Mouse (Mus musculus): ENCODE results near the gene Ppp1r27. TPM values are rescaled to one million over a fixed set of nuclear protein-coding genes. Genes with fewer than 3 reads are reported as not detected.
A peak's percentile ranks its signal among the peaks of the same experiment; 100 is the strongest.

Gene Ppp1r27
- total and polyA plus RNA-seq, 2 experiments from 2014 or later: not detected

DNA sequence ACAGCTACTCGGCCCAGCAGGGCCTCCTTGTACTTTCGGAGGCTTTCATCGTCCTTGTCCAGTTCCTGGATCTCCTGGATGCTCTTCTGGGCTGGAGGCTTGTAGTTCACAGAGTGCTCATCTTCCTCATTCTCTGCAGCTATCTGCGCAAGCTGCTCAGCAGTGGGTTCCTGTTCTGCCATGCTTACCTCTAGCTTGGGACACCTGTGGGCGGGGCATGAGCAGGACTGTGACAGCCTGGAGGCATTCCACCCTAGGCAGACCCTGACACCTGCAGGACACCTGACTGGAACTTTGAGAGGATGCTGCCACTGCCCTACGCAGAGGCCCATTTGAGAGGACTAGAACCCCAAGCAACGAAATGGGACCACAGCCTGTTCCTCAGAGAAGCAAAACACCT lies 29.3 kb upstream of the Ppp1r27 start:
- Histone ChIP-seq H3K27me3 (ENCODE audit: insufficient read depth, low read length) (no peaks in the 10 kb centered on the region), H3K36me3 (ENCODE audit: insufficient read depth, low read length) (peaks cover 26% of the 10 kb centered on the region), H3K27ac (ENCODE audit: low read depth, low read length) (peak overlapping the region; percentile 96), H3K4me2 (ENCODE audit: low read depth, low read length, poor library complexity, severe bottlenecking) (peak overlapping the region; percentile 95), H3K4me1 (ENCODE audit: insufficient read depth, low read length) (peaks cover 5% of the 10 kb centered on the region), H3K9me3 (ENCODE audit: low read length) (no peaks in the 10 kb centered on the region), H3K4me3 (ENCODE audit: low read depth, low read length) (peak overlapping the region; percentile 96), H3K9ac (replicated peaks; ENCODE audit: low read length, poor library complexity, severe bottlenecking) (peak overlapping the region; percentile 95)
- no peak for ATAC-seq (ENCODE audit: low FRiP score)
- no peak for TF ChIP-seq CTCF (IDR thresholded peaks at IDR 0.05)
- whole genome bisulfite sequencing: 64% methylated on average over 7 of the region's 7 CpGs
- no peak for DNase-seq (ENCODE audit: low spot score)

DNA sequence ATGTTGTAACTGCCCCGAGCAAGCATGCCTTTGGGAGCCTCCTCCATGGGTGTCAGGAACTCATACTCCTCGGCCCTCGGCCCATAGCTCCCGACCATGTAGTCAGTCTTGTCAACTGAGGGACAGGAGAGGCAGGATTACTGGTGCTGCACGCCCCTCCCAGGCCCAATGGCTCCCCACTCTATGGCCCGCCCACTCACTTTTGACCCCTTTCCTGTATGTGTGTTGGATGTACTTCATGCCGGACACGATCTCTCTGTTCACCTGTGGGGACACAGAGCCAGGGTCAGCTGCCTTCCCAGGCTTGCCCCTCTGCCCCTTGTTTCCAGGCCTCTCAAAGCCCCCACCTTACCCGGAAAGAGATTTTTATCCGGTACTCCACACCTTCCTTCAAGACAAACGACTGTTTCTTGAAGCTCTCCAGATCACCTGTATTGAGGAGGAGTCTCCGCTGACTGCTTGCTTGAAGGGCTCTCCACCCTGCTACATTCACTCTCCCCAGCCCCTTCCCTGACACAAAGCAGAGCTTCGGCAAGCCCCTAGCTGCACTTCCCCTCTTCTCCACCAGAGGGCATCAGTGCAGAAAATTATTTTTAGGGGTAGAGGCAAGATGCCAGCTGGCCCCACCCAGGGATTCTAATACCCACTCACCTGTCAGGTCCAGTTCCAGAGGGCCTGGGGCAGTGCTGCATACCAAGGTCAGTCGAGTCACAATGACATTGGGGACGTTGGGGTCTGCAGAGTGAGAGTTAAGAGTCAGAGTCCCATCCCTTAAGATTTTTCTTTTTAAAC lies 28.6 kb upstream of the Ppp1r27 start:
- WGBS: 62% methylated on average over 15 of the region's 15 CpGs
- Histone ChIP-seq H3K36me3 (ENCODE audit: insufficient read depth, low read length) (peaks cover 26% of the 10 kb centered on the region), H3K4me1 (ENCODE audit: insufficient read depth, low read length) (peaks cover 5% of the 10 kb centered on the region), H3K4me2 (ENCODE audit: low read depth, low read length, poor library complexity, severe bottlenecking) (peak overlapping the region; percentile 95), H3K27me3 (ENCODE audit: insufficient read depth, low read length) (no peaks in the 10 kb centered on the region), H3K9me3 (ENCODE audit: low read length) (no peaks in the 10 kb centered on the region), H3K27ac (ENCODE audit: low read depth, low read length) (peak overlapping the region; percentile 96; the same call in 1 of the 2 replicates), H3K4me3 (ENCODE audit: low read depth, low read length) (peak overlapping the region; percentile 96), H3K9ac (replicated peaks; ENCODE audit: low read length, poor library complexity, severe bottlenecking) (no peak overlapping the region)
- ATAC-seq (ENCODE audit: low FRiP score) (no peak), DNase-seq (ENCODE audit: low spot score) (peak; percentile 70)
- TF ChIP-seq CTCF (IDR thresholded peaks at IDR 0.05): peak; percentile 96

DNA sequence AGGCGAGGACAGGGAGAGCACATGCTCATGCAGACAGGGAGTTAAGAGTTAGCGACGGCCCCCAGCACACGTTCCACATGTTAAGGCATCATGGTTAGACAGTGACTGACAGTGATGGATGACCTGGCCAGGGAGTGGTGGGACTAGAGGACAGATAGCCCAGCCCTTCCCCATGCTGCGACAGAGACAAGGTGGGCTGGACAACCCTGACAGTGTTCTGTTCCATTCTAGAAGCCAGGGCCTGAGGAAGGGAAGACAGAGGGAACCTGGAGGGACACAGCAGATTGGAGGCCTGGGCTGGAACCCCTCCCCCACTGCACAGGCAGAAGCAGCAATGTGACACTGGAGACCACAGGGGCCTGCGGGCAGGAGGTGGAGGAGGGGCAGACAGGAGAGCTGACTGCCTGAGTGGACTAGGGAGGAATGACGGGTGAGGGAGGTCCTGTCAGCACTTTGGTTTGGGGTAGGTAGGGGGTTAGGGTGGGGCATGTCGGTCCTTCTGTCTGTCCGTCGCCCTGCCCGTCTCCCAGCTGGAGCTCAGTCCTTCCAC lies 27.8 kb upstream of the Ppp1r27 start:
- Histone ChIP-seq H3K9ac (replicated peaks; ENCODE audit: low read length, poor library complexity, severe bottlenecking) (no peak overlapping the region), H3K4me2 (ENCODE audit: low read depth, low read length, poor library complexity, severe bottlenecking) (no peak overlapping the region), H3K27me3 (ENCODE audit: insufficient read depth, low read length) (no peaks in the 10 kb centered on the region), H3K9me3 (ENCODE audit: low read length) (no peaks in the 10 kb centered on the region), H3K4me1 (ENCODE audit: insufficient read depth, low read length) (peaks cover 5% of the 10 kb centered on the region), H3K4me3 (ENCODE audit: low read depth, low read length) (no peak overlapping the region), H3K27ac (ENCODE audit: low read depth, low read length) (no peak overlapping the region; the same call in 1 of the 2 replicates), H3K36me3 (ENCODE audit: insufficient read depth, low read length) (peaks cover 26% of the 10 kb centered on the region)
- DNase-seq (ENCODE audit: low spot score) (no peak), ATAC-seq (ENCODE audit: low FRiP score) (no peak)
- TF ChIP-seq CTCF (IDR thresholded peaks at IDR 0.05): no peak
- 85% methylated on average over 11 of the region's 11 CpGs for WGBS

DNA sequence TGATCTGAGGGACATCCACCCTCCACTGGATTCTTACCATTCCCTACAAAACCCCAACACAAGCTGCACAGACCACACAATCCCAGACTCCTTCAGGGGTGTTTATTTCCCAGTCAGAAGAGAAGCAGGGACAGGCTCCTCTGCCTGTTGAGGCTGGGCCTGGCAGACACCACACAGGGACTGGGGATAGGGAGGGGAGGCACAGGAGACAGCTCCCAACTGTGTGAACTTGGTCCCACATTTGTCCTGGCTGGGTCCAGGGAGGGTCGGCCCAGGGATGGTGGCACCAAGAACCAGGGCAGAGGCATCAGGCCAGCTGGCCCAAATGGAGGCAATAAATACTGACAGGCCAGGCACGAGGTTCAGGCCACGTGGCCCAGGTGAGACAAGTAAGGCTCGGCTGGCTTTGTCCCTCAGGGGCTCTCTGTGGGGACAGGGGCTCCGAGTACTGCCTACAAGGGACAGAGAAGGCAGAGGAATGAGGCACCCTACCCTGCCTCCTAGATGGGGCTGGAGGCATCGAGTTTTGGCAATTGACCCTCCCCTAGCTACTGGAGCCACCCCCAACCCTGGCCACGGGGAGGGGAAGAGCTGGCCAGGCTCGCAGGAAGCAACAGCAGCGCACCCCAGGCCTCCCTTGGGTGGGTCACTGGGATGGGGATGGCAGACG lies 27.2 kb upstream of the Ppp1r27 start:
- DNase-seq (ENCODE audit: low spot score) (no peak), ATAC-seq (ENCODE audit: low FRiP score) (no peak)
- H3K4me1 ChIP-seq (ENCODE audit: insufficient read depth, low read length): peaks cover 5% of the 10 kb centered on the region
- H3K9me3 ChIP-seq (ENCODE audit: low read length): no peaks in the 10 kb centered on the region
- H3K36me3 ChIP-seq (ENCODE audit: insufficient read depth, low read length): peaks cover 26% of the 10 kb centered on the region
- no peak overlapping the region for H3K4me3 ChIP-seq (ENCODE audit: low read depth, low read length)
- no peak overlapping the region for H3K27ac ChIP-seq (ENCODE audit: low read depth, low read length)
- WGBS: 87% methylated on average over 10 of the region's 10 CpGs
- no peak for TF ChIP-seq CTCF (IDR thresholded peaks at IDR 0.05)
- H3K27me3 ChIP-seq (ENCODE audit: insufficient read depth, low read length): no peaks in the 10 kb centered on the region
- no peak overlapping the region for H3K9ac ChIP-seq (replicated peaks; ENCODE audit: low read length, poor library complexity, severe bottlenecking)
- no peak overlapping the region for H3K4me2 ChIP-seq (ENCODE audit: low read depth, low read length, poor library complexity, severe bottlenecking)

DNA sequence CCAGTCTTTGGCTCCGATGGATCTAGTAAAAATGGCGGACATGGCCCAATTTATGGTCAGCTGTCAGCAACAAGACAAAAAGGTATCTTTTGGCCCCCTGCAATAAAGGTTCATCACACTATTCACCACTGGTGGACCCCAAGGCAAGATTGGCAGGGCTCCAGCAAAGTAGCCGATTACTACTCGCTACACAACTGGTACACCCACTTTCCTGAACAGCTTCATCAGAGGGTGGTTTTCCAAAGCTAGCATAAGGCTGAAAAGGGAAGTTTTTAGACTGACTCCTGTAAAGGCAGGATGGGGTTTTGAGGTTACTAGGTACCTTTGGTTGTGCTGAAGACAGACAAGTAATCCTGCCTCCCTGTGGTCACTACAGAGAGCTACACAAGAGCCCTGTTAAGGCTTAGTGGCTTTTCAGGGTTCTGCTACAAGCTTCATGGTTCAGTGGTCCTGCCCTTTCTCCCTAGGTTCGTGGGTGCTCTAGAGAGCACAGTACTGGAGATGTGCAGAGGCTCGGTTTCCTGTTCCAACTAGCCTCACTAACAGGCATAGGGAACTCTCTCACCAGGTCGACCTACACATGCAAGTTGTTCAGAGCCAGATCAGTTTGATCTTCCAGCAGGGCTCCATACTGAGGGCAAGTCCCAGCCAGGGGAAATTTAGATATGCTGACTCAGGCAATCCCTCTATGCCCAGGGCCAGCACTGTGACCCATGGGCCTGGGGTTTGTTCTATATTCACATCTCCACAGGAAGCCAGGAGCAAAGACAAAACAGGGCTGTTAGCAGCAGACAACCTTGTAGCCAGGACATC lies 26.5 kb upstream of the Ppp1r27 start:
- Histone ChIP-seq H3K27ac (ENCODE audit: low read depth, low read length) (no peak overlapping the region), H3K9ac (replicated peaks; ENCODE audit: low read length, poor library complexity, severe bottlenecking) (no peak overlapping the region), H3K27me3 (ENCODE audit: insufficient read depth, low read length) (no peaks in the 10 kb centered on the region), H3K4me1 (ENCODE audit: insufficient read depth, low read length) (peaks cover 5% of the 10 kb centered on the region), H3K36me3 (ENCODE audit: insufficient read depth, low read length) (peaks cover 26% of the 10 kb centered on the region), H3K9me3 (ENCODE audit: low read length) (no peaks in the 10 kb centered on the region), H3K4me2 (ENCODE audit: low read depth, low read length, poor library complexity, severe bottlenecking) (no peak overlapping the region), H3K4me3 (ENCODE audit: low read depth, low read length) (no peak overlapping the region)
- no peak for ATAC-seq (ENCODE audit: low FRiP score)
- peak; percentile 67 for TF ChIP-seq CTCF (IDR thresholded peaks at IDR 0.05)
- 78% methylated on average over 7 of the region's 7 CpGs for WGBS
- DNase-seq (ENCODE audit: low spot score): peak; percentile 57
